Mouse (Mus musculus): ENCODE data around the gene Ddx25.

Gene Ddx25

DNA sequence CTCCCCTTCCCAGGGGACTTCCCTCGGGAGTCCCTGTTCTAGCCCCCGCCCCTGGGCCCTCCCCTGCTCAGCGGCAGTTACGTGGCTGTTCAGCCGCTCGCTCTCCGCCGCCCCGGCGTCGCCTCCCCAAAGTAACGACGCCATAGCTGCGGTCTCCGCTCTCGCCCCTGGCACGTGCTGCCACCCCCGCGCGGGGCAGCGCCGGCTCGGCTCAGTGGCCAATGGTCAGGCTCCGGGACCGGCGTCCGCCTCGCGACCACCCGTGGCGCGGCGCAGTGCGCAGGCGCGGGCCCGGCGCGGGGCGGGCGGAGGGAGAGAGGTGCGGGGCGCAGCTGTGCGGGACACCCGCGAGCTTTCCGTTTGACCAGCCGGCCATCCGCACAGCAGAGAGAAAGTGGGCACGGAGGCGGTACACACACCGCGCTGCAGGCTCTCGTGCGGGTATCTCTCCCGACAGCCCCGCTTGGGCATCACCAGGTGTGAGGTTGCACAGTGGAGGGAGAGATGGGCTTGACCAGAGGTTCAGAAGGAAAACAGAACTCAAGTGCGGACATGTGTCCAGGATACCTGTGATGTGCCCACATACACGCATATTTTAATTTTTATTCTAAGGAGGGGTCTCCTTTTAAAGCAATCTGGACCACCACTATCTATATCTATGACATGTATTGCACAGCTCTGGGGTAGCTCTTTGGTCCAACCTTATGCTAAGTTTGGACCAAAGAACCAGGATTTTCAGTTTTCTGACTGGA is at the start of gene Ddx25, which contains the start of gene Pus3:
Gene Ddx25, minus strand, starts transcription at position 272 of the 752 bp plus-strand sequence.
Gene Pus3, plus strand, starts transcription at position 339 of the 752 bp plus-strand sequence.
- peak; percentile 91 to 92 for DNase-seq

DNA sequence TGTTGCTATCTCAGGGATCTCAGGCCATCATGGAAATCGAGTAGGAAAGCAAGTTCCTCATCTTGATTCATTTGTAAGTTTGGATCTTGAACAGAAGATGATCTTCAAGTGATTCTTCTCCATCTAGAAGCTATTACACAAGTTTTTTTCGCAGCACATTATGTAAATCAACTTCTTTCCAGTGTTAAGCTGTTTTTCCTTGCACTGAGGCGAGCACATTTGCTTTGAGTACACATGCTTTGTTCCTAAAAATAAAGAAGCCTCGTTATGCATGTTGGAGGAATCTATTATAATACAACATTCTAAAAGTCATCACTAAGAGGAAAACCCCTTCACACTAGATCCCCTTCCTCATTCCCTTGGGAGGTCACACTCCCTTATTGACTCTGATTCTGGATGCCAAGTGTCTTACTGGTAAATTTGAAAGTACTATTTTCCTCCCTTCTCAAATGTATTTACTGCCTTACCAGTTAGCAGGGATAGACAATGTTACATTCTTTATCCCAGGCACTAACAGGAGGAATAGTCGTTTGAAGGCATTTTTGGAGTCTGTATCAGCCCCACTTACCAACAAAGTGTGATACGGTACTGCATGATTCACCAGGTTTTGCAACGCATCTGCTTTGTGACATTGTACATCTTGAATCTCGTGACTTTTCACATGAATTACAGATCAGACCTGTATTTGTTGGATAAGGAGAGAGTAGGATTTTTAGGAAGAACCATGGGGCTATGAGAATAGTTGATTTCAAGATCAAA is 49.5 kb upstream of the Ddx25 start:
- DNase-seq, result no peak

DNA sequence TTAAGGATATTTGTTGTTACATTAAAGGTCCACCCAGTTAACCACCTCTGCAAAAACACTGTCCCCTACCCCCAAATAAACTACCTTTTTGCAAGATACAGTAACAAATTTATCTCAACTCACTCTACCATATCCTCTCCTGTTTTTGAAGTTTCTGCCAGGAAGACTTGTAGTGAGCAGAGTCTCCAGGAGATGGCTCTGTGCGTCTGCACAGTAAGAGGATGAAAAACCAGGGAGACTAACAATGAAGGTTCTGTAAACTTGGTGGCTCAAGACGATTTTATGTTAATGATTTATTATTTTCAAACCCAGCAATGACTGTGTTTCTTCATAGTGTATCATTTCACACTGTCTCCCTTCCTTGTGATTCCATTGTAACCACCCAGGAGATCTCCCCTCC is 34.6 kb upstream of the Ddx25 start:
- no peak for DNase-seq

DNA sequence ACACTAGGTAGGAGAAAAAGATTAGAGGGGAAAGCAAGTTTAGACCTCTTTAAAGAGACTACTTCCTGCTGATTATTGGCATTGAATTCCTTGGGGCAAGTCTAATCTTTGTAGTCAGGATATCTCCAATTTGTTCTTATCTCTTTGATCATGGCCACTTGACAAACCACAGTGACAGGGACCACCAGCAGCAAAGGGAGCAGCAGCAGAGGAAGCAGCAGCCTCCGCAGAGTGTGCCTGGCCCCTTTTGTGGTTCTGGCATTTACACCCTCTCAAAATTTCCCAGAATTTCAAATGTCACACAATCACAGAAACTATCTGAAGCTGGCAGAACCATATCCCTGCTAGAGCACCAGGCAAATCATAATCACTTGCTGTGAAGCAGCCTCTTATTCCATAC is 29.3 kb upstream of the Ddx25 start:
- no peak for DNase-seq

DNA sequence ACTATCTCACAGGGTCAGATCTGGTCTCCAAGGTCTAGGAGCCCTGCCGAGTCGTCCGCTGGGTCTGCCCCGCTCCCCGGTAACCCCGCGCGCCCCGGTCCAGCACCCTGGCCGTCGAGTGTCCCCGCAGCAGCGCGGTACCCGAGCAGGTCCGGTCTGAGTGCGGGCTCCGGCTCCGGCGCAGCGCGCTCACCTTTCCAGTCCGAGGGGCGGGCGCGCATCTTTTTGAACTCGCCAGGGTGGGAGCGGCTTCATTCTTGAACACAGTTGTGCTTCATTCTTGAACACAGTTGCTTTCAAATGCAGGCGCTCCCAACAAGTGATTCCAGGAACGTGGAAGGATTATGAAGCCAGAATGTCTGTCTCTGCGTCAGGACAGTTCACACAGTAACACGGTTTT is 16.1 kb upstream of the Ddx25 start:
- DNase-seq, result no peak

DNA sequence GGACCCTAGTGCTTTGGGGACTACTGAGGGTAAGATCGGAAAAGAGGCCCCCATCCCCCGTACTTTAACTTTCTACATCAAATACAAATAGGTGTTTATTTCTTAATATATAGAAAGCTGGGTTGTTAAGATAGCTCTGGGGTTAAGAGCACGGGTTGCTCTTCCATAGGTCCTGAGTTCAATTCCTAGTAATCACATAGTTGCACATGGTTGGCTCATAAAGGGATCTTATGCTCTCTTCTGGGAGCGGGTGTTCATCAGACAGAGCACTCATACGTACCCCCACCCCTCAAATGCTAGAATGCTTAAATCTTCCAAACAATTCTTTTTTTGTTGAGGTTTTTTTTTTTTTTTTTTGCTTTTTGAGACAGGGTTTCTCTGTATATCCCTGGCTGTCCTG is 12.3 kb upstream of the Ddx25 start:
- DNase-seq, result no peak

DNA sequence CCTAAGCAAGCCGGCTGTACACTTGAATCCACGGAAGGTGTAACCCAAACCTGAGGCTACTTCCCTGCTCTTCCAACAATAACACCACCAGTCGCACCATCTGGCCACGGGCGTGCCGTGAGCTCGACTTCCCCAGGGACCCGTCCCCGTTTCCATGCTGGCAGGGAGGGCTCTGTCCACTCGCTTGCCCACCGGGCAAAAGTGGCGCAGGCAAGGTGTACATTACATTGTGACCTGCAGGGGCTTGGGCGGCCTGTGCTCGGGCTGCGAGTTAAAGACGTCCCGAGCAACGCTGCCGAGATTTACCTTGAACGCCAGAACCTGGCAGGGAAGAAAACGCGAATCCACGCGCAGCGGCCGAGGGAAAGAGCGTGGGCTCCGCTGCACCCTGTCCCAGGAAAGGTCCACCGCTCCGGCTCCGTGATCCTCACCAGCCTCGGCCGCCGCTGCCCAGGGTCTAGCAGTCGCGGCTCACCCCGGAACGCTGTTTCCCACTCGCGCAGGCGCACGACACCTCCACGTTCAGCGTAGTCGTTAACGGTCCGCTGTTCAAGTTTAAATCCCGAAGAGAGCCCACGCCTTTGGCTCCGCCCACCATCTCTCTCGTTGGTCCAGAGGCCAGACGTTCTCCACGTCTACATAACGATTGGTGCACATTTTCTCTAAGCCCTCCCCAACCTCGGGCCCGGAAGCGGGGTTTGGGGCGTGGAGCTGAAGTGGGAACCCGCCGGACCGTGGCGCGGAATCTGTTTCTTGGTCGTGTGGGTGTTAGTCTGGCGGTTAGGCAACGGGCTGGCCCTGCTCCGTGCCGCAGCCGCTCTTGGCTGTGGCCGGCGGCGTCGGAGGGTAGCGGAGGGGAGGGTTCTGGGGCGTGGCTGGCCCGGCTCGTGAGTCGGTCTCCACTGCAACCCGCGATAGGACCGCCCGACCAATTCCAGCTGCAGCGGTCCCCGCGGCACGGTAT is 11.5 kb upstream of the Ddx25 start, which contains the start of the genes Pate2 and Hyls1:
Gene Pate2, plus strand, starts transcription at position 714 of the 964 bp plus-strand sequence.
Gene Hyls1, minus strand, starts transcription at position 828 of the 964 bp plus-strand sequence.
- peak; percentile 93 to 96 for DNase-seq

DNA sequence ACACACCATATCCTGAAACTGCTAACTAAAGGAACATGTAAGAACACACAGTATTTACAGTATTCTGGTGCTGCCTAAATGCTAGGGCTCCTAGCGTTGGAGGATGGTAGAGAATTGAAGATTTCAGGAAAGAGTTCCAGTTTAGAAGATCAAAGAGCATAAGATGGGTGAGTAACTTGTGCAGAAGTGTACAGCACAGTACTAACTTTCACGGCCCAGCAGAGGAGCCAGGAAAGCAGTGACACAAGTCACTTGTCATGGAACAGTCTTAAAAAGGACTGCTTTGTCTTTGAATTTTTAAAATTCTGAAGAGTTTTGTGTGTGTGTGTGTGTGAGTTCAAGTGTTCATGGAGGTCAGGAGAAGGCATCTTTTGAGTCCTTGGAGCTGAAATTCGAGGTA is 9.7 kb upstream of the Ddx25 start:
- no peak for DNase-seq

DNA sequence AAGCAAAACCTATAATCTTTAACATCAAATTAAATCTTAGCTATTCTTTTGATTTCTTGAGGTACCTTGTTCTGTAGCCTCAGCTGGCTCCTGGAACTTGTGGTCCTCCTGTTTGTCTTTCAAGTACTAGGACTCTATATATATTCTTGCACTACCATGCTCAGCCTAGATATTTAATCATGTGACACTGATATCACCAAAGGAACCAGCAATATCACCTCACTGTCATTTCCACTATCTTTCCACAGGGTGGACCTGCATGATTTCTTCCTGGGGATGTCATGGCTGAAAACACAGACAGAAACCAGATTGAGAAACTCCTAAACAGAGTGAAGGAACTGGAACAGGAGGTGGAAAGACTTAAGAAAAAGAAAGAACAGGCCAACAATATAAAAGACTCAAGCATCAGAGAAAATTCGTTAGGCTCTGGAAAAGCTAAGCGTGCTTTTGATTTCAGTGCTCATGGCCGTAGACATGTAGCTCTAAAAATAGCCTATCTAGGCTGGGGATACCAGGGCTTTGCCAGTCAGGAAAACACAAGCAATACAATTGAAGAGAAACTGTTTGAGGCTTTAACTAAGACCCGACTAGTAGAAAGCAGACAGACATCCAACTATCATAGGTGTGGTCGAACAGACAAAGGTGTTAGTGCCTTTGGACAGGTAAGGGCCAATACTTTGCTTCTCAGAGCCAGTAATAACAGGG is 6.4 kb upstream of the Ddx25 start:
- DNase-seq, result no peak

DNA sequence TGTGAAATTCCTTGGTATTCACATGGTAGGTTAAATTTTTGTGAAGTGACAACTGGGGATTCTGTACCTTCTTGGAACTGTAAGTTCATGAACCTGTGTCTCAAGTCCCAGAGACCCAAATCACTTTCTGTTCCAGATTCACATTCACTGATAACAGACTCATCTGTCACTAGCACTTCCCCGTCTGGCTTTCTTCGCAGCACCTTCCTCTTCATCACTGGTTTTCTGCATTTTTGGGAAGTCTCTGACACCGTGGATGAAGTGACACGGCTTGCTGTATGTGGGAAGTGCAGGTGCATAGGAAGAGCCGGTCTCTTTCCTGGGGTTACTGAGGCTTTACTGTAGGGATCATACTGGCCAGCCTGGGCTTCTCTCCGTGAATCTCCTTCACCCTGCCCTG is 3.3 kb upstream of the Ddx25 start:
- DNase-seq, result no peak

DNA sequence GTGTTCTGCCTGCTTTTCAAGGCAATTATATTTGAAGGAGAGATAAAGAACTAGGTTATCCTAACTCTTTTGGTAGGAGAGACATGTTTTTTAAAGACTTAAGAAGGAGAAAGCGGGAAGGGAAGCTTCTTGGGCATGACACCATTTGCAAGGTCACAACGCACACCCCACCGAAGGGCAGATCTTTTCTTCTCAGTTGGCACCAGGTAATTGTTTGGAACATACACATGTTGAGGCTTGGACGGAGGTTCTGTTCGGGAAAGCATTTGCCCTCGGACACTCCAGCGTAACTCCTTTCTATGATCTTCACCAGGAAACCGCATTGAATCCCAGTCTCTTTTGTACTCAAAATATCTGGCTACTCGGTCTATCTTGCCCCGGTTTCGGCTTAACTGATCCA is 2.7 kb upstream of the Ddx25 start:
- no peak for DNase-seq

DNA sequence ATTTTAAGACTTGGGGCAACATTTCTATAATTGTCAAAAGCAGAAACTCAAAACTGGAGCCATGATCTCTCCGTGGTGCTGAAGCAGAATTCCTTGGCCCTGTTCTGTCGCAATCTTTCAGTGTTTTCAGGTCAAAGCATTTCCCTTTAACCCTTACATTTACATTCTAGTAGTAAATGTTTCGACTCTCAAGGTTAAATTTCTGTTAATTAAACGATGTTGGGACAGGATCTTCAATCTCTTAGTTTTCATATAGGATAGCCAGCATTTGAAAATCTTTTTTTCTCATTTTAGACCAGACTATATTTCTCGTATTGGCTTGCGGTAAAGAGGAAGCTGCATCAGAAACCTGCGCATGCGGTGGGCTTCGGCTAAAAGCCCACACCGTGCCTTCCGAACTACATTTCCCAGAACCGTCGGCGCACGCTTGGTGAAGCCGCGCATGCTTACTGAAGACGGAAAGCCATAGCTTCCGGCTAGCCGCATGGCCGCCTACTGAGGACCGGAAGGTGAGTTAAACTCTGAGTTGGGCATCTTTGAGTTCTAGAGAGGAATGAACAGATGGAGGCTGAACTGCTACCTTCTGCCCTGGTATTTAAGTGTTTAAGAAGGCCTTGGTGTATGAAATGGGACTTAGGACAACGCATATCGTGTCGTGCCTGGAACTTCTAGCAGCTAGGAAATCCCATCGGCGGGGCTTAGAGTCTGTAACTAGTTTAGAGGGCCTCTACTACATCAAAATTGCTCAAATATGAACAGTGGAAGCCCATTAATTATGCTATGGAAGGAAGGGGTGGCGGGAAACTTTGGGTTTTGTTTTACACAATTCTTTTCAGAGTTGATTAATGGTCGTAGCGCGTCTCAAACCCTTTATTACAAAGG is 922 bp upstream of the Ddx25 start:
- peak; percentile 82 to 90 for DNase-seq

DNA sequence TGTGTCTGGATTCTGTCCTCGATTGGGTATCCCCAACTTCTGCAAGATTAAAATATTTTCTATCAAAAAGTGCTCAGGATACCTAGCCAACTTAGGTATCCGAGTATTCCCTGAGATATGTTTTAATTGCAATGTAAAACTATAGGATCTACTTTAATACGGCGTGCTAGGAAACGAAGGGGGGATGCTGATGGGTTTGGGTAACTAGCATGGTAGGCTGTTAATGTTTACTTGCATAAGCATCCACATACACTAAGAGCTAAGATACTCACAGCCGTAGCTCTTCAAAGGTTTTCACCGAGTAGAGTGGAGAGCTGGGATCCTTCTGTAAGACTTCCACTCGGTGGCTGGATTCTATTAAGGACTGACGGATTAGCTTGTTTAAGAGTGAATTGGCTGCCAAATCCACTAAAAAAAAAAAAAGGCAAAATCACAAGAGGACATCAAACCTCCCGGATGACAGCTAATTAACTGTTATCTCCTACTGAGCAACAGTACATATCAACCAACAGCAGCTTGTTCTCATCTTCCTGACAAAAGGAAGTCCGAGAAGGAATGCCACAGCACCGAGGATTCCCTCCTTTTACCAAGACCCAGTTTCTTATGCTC is 1.7 kb downstream of the Ddx25 start:
- no peak for DNase-seq

DNA sequence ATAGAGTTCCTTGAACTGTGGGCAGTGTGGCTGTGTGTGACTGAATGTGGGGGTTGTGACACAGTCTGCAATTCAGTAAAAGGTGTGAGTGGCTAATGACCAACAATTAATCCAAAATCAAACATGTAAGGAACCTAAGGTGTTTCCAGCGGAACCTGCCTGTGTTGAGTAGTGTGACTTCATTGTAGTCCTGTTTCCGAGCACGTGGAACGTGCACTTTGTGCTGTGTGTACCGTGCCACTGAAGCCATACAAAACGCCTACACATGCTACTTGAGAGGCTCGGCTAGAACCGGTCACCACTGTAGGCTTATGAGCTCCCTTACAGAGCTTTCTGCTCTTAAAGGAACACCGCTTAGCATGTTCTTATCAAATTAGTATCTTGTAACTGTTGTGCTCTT is 9.9 kb downstream of the Ddx25 start:
- no peak for DNase-seq

DNA sequence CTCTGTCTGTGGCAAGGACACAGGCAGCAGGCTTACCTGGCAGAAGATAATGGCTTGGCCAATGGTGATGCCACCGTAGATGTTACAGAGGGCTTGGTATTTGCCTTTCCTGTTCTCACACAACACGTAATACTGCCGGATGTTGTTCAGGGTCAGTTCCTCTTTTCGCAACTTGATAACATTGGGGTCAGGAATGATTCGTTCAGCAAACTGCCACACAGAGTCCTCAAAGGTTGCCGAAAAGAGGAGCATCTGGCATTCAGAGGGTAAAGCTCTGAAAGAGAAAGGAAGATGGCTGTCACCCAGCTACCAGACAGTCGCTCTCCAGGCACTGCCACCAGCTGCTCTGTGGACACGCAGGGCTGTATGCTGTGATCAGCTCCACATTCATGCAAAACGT is 11.6 kb downstream of the Ddx25 start:
- DNase-seq, result no peak

DNA sequence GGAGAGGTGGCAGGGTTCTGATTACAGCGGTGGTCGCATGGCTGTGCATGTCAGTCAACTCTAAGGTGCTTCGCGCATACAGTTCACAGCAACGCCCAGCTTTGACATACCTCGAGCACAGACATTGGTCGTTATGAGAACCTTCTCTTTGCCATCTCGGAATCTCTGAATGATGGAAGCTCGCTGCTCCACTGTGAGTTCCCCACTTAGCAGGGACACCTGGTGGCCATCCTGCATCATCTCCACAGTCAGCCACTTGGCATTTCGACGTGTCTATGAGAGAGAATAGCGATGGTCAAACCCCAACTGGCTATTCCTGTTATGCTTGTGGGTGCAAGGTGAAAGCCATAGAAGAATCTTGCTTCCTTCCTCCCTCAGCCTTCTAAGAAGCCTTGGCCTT is 12.6 kb downstream of the Ddx25 start:
- DNase-seq, result no peak

DNA sequence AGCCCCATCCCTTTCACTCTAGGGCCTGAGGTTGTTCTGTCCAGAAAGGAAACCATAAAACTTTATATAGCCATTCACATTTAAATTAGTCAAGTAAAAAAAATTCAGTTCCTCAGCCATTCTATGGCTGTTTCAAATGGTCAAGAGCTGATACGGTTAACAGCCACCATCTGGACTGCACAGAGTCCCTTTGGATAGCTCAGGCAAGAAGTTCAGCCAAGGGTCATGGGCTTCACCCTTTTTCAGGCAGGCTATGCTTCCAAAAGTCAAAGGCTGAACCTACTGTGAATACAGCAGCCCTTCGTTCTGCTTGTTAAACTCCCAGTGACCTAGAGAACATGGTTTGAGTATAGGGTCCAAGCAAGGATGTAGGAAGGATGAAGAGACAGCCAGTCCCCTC is 13.7 kb downstream of the Ddx25 start:
- DNase-seq, result no peak

DNA sequence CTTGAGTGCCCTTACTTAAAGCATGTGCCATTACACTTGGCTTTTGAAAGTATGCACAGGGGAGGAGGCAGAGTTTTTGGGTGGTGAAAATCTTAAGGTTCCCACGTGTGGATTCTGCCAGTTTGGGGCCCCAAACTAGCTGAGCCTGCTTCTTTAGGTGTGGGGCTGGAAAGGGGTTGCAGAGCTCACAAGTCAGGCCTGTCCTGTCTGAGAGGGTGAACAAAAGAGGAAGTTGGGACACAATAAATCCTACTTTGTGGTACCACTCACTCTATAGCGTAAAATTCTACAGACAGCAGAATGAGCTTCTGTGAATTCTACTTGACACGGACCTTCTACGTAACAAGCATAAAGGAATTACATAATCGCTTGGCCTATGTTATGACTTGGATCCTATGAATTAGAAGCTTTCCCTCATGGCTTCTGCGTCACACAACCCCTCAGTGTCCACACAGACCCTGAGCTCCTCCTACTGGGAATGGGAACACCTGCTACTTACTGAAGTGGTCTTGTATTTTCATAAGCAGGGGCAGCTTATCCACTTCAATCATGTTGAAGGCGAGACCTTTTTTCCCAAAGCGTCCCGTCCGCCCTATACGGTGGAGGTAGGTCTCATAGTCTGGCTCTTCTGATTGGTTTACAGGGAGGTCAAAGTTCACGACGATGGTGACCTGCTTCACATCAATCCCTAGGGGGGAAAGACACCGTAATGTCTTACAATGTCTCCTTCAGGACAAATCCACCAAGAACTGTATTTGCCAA is 15.0 kb downstream of the Ddx25 start:
- no peak for DNase-seq

DNA sequence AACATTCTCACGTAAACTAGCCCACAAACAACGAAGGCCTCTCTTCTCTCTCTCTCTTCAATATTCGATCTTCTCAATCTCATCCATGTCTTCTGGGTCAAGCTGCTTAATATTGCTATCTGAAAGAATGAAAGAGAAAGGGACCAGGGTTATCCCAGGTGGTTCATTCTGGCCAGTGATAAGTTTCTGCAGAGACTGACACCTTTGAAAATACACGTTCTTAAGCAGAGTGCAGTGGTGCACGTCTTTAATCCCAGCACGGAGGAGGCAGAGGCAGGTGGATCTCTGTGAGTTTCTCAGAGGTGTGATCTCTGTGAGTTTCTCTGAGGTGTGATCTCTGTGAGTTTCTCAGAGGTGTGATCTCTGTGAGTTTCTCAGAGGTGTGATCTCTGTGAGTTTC is 16.4 kb downstream of the Ddx25 start:
- no peak for DNase-seq

DNA sequence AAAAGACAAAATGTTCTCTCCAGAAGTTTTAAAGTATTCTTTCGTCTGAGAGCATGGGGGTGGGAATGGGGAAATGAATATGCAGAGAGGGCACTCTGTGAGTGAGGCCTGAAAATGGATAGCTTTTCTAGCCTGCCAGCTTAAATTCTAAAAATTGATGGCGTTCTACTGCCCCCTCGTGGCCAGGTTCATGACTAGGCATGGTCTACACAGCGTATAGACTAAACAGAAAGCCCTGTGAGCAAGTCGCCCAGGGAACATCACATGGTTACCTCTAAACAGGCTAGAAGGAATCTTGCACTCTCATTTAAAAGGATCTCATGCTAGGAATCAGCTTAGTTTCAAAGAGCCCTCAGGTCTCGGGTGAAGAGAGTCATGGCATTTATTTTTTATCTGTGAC is 16.8 kb downstream of the Ddx25 start:
- DNase-seq, result peak; percentile 83 to 91
